Mouse (Mus musculus) layer of hippocampus, postnatal 36 days (tissue): ENCODE data around the gene Gigyf1. TPM values are rescaled to one million over a fixed set of nuclear protein-coding genes. Genes with fewer than 3 reads are reported as not detected.
A peak's percentile ranks its signal among the peaks of the same experiment; 100 is the strongest.

ENCODE experiments used
- DNase-seq, 2 experiments: peaks; one replicate each; pipeline ENCODE4 v3.0.0; 2022
- total RNA-seq, 2 experiments: library from RNA; stranded (reverse); gene quantifications; 2 replicates each; pipeline ENCODE4 v1.2.3; 2021

Gigyf1 gene
- total RNA-seq, 2 experiments from 2014 or later = 56.7 to 58.9 TPM

DNA sequence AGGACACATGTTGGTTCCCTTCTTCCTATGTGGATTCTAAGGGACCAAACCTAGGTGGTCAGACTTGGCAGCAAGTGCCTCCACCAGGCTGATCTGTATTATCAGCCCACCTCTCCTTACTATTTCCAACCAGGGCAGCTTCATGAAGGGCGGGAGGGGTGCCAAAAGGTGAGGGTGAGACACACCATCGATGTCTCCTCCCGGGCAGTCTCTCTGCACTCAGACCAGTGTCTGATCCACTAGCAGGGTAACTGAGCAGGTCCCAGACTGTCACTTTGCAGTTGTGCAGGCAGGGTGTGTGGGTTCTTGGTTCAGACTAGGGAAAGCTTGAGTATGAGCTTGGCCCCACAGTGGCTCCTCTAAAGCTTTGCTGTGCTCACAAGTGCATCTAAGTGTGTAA is 3.5 kb upstream of the Gigyf1 start:
- DNase-seq = no peak

DNA sequence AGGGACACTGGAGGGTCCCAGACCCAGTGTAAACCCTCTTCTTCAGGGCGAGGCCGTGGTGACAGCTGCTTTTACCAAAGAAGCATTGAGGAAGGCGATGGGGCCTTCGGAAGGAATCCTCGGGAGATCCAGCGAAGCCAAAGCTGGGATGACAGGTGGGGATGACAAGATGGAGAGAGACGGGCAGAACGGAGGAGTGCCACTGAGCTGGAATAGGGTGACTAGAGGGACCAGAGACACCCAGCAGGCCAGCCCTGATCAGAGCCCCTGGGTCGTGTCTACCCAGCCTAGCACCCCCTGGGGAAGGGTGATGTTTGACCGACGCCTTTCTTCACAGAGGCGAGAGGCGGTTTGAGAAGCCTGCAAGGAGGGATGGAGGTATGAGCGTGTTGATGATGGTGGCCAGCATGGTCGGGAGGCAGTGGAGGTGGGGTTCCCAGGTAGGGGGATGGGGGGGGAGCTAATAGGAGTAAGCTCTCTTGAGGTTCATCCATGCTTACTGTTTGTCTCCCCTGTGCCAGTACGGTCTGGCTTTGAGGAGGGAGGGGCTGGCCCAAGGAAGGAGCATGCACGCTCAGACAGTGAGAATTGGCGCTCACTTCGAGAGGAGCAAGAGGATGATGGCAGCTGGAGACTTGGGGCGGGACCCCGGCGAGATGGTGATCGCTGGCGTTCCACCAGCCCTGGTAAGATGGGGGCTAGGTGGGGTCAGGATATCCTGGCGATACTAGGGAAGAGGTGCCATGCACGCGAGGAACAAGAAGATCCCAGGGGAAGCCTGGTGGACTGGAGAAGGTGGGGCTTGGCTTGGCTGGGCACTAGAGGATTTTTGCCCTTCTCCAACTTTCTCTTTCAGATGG is 1.6 kb downstream of the Gigyf1 start:
- no peak for DNase-seq

DNA sequence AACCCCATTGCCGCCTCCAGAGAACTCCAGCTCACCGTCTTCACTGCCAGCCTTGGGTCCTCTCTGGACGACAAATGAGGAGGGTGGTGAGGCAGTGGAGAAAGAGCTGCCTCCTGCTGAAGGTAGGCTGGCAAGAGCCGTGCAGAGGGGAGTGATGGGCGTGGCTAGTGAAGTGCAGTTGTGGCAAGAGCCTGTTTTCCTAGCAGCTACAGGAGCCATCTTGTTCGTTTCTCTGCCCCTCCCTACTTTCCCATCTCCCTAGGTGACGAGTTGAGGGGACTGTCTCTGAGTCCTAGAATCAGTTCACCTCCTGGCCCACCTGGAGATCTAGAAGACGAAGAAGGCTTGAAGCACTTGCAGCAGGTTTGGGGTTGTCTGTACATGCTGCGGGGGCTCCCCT is 3.5 kb downstream of the Gigyf1 start:
- DNase-seq = no peak

DNA sequence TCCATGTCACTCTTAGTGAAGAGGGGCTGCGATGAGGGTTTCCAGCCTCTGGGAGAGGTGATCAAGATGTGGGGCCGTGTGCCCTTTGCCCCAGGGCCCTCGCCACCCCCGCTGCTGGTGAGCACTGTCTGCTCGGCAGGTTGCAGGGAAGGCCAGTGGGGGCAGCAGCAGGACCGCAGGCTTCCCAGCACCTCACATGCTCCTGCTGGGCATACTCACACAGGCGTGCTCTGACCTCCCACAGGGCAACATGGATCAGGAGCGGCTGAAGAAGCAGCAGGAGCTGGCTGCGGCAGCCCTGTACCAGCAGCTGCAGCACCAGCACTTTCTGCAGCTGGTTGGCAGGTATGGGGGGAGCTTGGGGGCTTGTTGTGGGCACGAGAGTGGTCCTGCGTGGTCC is 4.4 kb downstream of the Gigyf1 start:
- no peak for DNase-seq

DNA sequence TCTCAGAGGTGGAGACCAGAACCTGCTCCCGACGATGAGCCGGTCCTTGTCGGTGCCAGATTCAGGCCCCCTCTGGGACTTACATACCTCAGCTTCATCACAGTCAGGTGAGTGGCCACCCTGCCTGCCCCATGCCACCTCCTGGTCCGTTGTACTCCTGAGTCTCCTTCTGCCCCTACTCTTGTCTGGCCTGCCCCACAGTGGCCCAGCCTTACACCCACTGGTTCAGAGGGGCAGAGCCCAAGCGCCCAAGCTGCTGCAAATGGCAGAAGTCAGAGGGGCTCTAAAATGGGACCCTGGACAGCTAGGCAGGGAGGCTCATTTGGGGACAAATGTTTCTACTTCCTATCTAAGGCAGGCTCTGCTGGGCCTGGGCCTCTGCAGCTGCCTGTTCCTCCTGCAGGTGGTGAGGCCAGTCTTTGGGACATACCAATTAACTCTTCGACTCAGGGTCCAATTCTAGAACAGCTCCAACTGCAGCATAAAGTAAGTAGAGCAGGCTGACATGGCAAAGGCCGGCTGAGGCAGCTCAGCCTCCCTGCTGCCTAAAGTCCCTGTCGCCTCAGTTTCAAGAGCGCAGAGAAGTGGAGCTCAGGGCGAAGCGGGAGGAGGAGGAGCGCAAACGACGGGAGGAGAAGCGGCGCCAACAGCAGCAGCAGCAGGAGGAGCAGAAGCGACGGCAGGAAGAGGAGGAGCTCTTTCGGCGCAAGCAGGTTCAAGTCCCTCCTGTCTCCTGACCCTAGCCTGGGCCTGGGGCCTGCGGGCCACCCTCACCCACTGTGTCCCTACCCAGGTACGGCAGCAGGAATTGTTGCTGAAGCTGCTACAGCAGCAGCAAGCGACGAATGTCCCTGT is 5.3 kb downstream of the Gigyf1 start:
- DNase-seq = no peak

DNA sequence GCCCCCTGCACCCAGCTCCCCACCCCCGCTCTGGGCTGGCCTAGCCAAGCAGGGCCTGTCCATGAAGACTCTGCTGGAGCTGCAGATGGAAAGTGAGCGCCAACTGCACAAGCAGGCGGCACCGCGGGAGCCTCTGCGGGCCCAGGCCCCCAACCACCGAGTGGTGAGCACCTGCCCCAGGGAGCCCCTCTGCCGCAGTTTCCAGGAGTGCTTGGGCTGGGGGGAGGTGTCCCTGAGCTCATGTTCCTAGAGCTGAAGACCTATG is 5.8 kb downstream of the Gigyf1 start:
- no peak for DNase-seq

DNA sequence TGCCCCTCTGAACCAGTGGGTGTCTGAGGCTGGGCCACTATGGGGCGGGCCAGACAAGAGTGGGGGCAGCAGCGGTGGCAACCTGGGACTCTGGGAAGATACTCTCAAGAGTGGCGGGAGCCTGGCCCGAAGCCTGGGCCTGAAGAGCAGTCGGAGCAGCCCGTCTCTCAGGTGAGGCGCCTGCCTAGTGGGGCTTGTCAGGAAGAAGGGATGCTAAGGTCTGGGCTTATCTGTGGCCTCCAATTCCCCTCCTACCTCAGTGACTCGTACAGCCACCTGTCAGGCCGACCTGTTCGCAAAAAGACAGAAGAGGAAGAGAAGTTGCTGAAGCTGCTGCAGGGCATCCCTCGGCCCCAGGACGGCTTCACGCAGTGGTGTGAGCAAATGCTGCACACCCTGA is 6.3 kb downstream of the Gigyf1 start:
- DNase-seq = no peak

DNA sequence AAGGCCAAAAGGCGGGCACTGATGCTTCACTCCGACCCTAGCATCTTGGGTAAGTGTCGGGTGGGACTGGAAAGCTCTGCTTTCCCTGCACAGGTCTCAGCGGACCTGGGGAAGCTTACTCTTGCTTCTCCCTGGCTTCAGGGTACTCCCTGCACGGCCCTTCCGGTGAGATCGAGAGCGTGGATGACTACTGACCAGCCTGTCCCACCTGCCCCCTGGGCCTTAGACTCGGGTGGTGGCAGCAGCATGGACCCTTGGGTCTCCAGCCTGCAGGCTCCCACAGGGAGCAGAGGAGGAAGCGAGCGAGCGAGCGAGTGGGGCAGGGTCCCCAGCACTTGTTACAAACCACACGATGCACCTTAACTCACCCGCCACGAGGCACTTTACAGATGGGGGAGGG is 7.2 kb downstream of the Gigyf1 start:
- no peak for DNase-seq

DNA sequence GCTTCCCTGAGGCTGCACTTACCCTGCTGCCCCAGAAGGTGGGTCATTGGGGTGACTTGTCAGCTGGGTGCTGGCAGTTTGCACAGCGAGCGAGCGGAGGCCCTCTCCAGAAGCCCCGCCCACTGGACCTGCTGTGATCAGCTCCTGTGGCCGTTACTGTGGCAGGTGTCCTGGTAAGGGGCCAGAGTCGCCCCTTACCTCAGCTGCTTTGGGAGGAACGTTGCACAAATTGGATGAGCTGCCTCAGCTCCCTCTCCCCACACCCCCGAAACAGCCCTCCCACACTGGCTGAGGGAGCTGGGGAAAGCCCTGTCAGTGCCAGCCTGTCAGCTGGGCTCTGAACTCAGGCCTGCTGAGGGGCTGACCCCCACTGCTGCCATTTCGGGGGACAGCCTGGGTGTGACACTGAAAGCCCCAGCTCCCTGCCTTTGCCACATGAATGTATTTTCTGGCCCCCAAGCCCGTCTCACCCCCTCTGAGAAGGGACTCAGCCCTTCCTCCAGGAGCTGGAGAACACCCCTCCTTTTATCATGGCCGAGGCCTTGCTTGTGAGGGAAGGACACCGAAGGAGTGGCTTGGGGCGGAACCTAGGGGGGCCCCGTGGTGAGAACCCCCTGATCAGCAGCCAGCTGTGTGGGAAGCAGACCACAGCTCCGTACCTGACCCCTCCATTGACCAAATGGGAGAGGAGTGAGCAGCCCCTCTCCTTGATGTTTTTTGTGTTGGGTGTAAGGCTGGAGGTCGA is 8.0 kb downstream of the Gigyf1 start:
- peak; percentile 43 to 56 for DNase-seq

DNA sequence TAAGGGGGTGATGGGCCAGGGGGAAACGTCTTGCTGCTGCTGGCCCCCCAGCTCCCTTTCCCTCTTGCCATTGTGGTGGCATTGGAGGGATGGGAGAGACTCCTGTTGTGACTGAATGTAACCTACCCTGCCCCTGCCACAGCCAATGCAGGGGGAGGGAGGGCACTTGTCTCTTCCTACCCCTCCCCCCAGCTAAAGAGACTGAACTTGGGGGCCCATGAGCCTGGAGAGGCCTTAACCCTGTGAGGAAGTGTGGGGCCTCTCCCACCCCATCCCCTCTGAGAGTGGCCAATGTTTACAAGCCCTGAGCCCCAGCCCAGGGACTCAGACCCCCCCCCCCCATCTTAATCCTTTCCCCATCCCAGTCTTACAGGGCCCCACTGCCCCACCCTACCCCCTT is 9.1 kb downstream of the Gigyf1 start:
- DNase-seq = no peak

DNA sequence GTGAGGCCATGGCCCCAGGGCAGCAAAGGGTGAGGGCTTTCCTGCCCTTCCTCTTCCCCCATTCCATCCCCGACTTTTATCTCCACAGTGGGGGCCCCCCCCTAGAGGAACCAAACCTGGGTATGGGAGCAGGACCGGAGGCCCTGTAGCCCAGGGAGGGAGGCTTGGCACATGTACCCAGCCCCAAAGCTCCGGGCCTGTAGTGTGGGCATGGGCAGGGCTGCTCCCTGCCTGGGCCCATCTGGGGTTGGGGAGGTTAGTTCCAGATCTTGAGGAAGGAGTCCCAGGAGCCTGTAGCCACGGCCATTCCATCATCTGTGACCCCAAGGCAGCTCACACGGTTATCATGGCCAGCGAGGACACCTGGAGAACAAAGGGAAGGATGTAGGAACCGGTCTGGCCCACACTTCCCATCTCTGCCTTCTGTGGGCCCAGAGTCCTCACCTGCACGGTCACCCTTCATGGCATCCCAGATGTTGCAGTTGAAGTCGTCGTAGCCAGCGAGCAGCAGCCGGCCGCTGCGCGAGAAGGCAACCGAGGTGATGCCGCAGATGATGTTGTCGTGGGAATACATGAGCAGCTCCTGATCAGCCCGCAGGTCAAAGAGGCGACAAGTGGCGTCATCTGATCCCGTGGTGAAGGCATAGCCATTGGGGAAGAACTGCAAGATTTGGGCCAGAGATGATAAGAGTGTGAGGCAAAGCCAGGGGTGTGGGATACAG is 10.1 kb downstream of the Gigyf1 start:
- DNase-seq = peak in 1 of 2 experiments; percentile 14

DNA sequence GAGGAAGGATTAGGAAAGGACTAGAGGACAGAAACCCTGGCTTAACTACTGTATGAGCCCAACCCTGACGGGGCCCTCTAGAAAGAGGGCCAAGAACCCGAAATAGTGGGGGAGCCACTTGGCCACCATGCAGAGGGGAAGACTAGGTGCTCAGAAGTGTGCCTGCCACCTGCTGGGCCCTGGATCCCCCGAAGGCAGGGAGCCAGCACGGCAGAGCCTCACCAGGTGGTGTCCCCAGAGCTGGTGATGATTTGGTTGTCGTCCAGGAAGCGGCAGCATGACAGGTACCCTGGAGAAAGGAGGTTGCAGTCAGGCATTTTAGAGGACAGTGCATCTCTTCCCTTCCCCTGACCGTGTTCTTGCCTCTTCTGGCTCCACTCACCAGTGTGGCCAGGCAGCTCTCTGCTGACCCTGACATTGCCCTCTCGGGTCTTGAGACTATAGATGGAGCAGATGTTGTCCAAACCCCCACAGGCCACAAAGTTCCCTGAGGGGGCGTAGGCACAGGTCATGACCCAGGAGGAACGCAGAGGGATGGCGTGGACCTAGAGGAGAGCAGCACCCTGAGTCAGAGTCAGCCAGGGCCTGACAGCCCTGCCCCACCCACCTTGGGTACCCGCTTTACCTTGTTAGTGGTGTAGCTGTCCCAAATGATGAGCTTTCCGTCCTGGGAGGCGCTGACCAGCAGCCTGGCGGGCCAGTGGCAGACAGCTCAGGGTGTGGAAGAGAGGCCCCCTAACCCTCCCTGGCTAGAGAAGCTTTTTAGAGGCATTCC is 11.1 kb downstream of the Gigyf1 start:
- DNase-seq = no peak

DNA sequence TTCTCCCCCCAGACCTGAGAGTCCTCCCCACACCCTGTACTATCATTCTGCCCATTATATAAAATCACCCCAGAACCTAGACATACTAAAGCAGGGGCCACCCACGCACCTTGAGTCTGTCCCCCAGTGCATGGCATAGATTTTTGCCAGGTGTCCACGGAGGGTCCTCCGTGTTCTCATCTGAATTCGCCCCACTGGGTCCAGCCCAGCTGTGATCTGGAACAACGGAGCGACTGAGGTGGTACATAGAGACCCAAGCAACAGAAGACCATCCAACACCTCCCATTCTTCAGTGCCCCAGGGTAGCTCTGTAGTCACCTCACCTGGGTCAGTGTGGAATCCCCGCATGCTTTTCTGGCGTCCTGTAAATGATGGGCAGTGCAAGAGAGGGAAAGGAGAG is 11.7 kb downstream of the Gigyf1 start:
- DNase-seq = no peak

DNA sequence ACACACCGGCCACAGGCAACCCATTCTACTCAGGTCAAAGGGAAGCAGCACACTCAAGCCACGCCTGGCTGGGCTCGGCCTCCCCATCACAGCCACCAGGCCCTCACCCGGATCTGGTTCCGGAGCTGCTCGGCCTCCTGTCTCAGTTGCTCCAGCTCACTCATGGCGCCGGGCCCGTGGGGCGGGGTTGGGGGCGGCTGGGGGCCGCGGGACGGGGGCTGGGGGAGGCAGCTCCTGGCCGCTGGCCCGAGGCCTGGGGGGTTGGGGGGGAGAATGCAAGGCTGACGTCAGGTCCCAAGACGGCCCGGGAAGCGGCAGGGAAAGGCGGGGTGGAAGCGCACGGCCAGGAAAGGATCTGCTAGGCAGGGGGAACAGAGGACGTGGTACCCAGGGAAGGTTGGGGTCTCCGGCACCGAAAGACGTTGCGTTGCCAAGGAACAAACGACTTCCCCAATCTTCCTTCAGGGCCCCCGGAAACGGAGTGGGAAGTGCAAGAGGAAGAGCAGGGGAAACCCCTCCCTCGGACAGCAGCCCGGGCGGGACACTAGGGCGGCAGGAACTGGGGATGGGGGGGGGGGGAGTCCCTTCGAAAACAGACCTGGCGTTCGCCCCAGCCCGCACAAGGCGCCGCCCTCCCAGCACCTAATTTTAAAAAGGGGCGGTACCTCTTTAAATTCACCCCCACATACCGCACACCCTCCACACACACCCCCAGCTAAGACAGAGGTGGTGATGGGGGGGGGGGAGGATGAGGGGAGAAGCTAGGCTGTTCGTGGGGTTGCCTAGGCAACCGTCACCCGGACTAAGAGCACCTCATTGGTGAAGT is 12.5 kb downstream of the Gigyf1 start:
- peak in 1 of 2 experiments; percentile 66 for DNase-seq

DNA sequence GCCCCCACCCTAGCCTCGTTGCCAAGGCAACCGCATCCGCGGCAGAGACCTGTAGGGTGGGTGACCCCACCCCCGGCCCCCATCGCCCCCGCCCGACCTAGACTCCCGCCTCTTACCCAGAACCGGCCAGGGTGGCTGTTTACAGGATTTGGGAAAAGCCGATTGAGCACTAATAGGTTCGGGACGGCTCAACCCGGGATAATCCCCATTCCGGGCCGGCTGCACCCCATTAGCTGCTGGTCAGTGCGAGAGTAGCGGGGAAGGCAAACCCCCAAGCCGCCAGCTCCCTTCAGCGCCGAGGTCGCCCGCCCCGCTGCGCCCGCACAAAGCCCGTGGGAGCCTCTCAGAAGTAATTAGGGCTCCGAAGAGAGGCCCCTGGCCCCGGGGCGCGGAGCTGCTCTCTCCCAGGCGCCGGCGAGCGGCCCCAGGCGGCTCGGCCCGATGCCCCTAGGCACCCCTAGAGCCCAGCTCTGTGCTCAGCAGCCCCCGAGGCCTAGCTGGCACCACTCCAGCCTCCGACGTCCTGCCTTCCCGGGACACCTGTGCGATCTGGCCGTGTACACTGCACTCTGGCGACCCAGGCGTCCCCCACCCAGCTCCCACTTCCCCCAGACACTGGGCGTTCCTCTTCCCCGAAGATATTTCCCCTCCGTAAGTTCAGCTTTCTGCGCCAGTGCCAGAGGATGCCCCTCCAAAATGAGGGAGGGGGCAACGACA is 13.2 kb downstream of the Gigyf1 start:
- DNase-seq = peak; percentile 48 to 75

DNA sequence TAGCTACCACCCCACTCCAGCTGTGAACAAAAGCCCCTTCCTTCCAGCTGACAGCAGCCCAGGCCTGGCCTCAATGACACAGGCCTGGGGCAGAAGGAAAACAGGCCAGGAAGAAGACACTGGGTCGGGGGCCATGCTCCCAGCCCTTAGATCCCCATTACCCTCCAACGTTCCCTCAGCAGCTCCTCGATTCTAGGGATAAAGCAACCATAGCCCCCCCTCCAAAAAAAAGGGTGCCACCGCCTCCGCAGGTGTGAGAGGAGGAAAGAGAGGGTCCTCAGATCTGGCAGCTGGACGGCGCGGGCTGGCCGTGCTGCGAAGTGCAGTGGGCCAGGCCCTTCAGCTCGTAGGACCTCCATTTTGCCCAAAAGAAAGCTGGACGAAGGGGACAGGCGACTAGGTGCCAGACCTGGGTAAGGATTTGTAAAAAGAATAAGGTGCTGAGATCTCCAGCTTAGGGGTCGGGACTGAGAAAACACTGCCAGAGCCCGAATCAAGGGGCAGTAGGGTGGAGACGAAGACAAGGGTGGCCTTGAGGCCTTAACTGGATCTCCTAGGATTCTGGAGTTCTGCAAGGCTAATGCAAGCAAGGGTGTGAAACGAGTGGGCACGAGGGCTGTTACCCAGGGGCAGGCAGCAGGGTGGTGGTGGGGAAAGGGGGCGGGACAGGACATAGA is 13.9 kb downstream of the Gigyf1 start:
- peak in 1 of 2 experiments; percentile 37 for DNase-seq

DNA sequence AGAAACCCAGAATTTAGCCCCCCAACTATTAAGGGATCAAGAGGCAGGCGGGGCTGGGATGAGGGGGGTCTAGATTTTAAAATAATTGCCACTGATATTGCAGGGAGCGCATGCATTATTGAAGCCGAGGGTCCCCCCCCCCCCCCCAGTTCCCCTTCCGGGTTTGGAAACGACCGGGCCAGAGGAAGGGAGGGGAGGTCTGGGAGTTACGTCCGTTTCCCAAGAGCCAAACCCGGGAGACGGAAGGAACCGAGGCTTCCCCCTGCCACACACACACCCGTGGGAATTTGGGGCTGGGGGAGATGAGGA is 14.4 kb downstream of the Gigyf1 start:
- no peak for DNase-seq

DNA sequence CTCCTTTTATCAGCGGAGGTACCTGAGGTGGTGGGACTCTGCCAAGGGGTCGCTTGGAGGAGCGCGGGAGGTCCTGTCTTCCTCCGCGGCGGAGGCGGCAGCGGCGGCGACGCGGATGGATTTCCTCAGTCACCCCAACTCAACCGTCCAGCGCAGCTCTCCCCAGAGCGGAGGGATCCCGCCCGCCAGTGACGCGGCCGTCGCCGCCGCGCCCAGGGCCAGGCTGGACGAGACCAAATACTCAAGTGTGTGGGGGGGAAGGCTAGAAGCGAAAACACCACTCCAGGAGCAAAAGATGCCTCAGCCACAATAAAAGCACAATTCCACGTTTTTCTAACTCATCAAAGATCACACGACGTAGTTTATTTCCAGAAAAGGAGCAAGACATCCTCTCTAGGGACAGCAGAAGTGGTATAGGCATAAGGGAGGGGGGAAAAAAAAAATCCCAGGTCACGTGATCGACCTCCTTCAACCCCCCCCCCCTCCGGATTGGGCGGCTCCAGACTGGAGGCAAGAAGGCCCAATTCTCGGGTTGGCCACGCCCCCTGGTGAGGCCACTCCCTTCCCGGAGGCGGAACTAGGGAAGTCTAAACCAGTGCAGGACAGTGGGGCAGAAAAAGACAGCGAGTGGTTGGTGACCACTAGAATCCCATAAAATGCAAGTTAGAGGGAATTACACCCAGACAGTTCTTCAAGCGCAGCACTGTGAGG is 14.9 kb downstream of the Gigyf1 start, which contains the start of the genes Epo and Gnb2:
Gene Epo (minus strand): TSS at position 126 of the 711 bp plus-strand sequence.
Gene Gnb2 (minus strand): TSS at position 394 of the 711 bp plus-strand sequence.
- peak; percentile 95 to 96 for DNase-seq

DNA sequence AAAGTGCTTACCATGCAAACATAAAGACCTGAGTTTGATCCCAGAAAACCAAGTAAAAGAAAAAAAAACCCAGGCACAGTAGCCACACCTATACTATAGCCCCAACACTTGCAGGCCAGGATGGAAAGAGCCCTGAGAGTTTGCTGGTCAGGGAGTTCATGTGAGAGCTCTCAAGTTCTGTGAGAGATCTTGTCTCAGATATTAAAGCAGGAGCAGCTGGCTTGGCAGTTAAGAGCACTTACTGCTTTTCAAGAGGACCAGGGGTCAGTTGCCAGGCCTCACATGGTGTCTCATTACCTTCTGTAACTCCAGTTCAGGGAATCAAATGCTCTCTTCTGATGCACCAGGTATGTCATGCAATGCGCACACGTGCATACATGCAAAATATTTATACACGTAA is 16.4 kb downstream of the Gigyf1 start:
- no peak for DNase-seq
